Mouse (Mus musculus) heart, embryonic 10.5 days (tissue): Measurements from ENCODE around the gene Cdk14. TPM values are rescaled to one million over a fixed set of nuclear protein-coding genes. Genes with fewer than 3 reads are reported as not detected.

Experiments used
- DNase-seq: peaks from one replicate; pipeline ENCODE4 v3.0.0-alpha.2; 2017; ENCODE audit warnings: low spot score
- H3K27ac ChIP-seq: fragments of 300-500 bp; sonication (generic); 2 replicates; pipeline ENCODE4 v1.5.1; 2016; ENCODE audit warnings: mild to moderate bottlenecking
- H3K27me3 ChIP-seq: fragments of 300-500 bp; sonication (generic); 2 replicates; pipeline ENCODE4 v1.6.1; 2016; ENCODE audit warnings: mild to moderate bottlenecking; ENCODE audit not compliant: poor library complexity, insufficient read depth, severe bottlenecking
- H3K36me3 ChIP-seq: fragments of 300-500 bp; sonication (generic); 2 replicates; pipeline ENCODE4 v1.6.1; 2016; ENCODE audit warnings: mild to moderate bottlenecking, moderate library complexity
- H3K4me1 ChIP-seq: fragments of 300-500 bp; sonication (generic); 2 replicates; pipeline ENCODE4 v1.6.1; 2016; ENCODE audit warnings: mild to moderate bottlenecking
- H3K4me3 ChIP-seq: fragments of 300-500 bp; sonication (generic); 2 replicates; pipeline ENCODE4 v1.5.1; 2016; ENCODE audit warnings: mild to moderate bottlenecking, moderate library complexity
- H3K9me3 ChIP-seq: fragments of 300-500 bp; sonication (generic); 2 replicates; pipeline ENCODE4 v1.6.1; 2016; ENCODE audit warnings: mild to moderate bottlenecking, moderate library complexity
- WGBS: fragments of 180-500 bp; shearing (Covaris S2); methylation state at CpG from one replicate; pipeline ENCODE4 v1.1.7; 2016; 5-methylcytosine and 5-hydroxymethylcytosine counted together
- microRNA-seq: library from miRNA; unstranded; fragments of <30 nt; microRNA quantifications from one replicate; pipeline ENCODE4, GENCODE M21; 2017
- polyA plus RNA-seq: library from polyadenylated mRNA; unstranded; fragments of >200 nt; fragmentation: Nextera tagmentation; extraction: Ambion mirVana; gene quantifications from 2 replicates; pipeline ENCODE4 v1.2.1, GENCODE M21; 2016

The Cdk14 gene
- polyA plus RNA-seq, 1 experiment from 2014 or later, result 17.7 TPM

- no peak for DNase-seq
- Histone ChIP-seq H3K4me3 (peak overlapping the region; percentile 78), H3K27me3 (no peaks in the 10 kb centered on the region; the same call in 1 of the 2 replicates), H3K4me1 (peaks cover 33% of the 10 kb centered on the region), H3K36me3 (peaks cover 2% of the 10 kb centered on the region; the same call in 1 of the 2 replicates), H3K9me3 (no peaks in the 10 kb centered on the region), H3K27ac (peak overlapping the region; percentile 97)
- 2% methylated on average over 23 of the region's 23 CpGs for WGBS
Measured at GRCm38 (mm10) chr5:4758331-4759080, 661.6 kb downstream of the Cdk14 start.

- peaks cover 33% of the 10 kb centered on the region for H3K4me1 ChIP-seq
- DNase-seq, result peak; percentile 97
- peaks cover 2% of the 10 kb centered on the region; the same call in 1 of the 2 replicates for H3K36me3 ChIP-seq
- WGBS, result under 1% methylated on average over 33 of the region's 33 CpGs
- H3K4me3 ChIP-seq, result peak within 1 kb of the TSS; percentile 78
- H3K27ac ChIP-seq, result peak within 1 kb of the TSS; percentile 97
- H3K27me3 ChIP-seq, result no peaks in the 10 kb centered on the region; the same call in 1 of the 2 replicates
- H3K9me3 ChIP-seq, result no peaks in the 10 kb centered on the region
Measured at GRCm38 (mm10) chr5:4757902-4758301, 662.2 kb downstream of the Cdk14 start, which contains the start of gene Fzd1. TSS of gene Fzd1 (minus strand) at chr5:4758035.

GRCm38 (mm10) chr5:4756871-4757711 is 663.0 kb downstream of the Cdk14 start:
- H3K27ac ChIP-seq, result peak overlapping the region; percentile 97
- DNase-seq, result peak; percentile 78
- H3K4me3 ChIP-seq, result peak overlapping the region; percentile 78
- under 1% methylated on average over 80 of the region's 80 CpGs for WGBS
- peaks cover 2% of the 10 kb centered on the region; the same call in 1 of the 2 replicates for H3K36me3 ChIP-seq
- no peaks in the 10 kb centered on the region for H3K9me3 ChIP-seq
- H3K27me3 ChIP-seq, result no peaks in the 10 kb centered on the region; the same call in 1 of the 2 replicates
- H3K4me1 ChIP-seq, result peaks cover 33% of the 10 kb centered on the region

- H3K27me3 ChIP-seq, result no peaks in the 10 kb centered on the region; the same call in 1 of the 2 replicates
- peaks cover 33% of the 10 kb centered on the region for H3K4me1 ChIP-seq
- peak overlapping the region; percentile 97 for H3K27ac ChIP-seq
- H3K4me3 ChIP-seq, result peak overlapping the region; percentile 78
- DNase-seq, result peak; percentile 76
- no peaks in the 10 kb centered on the region for H3K9me3 ChIP-seq
- peaks cover 2% of the 10 kb centered on the region; the same call in 1 of the 2 replicates for H3K36me3 ChIP-seq
- WGBS, result 3% methylated on average over 43 of the region's 43 CpGs
Measured at GRCm38 (mm10) chr5:4756001-4756681, 664.0 kb downstream of the Cdk14 start.

GRCm38 (mm10) chr5:4755326-4755725 is 664.8 kb downstream of the Cdk14 start:
- no peaks in the 10 kb centered on the region for H3K9me3 ChIP-seq
- no peak for DNase-seq
- peaks cover 2% of the 10 kb centered on the region; the same call in 1 of the 2 replicates for H3K36me3 ChIP-seq
- no peaks in the 10 kb centered on the region; the same call in 1 of the 2 replicates for H3K27me3 ChIP-seq
- WGBS, result 36% methylated on average over 11 of the region's 11 CpGs
- peak overlapping the region; percentile 78 for H3K4me3 ChIP-seq
- H3K4me1 ChIP-seq, result peaks cover 33% of the 10 kb centered on the region
- peak overlapping the region; percentile 97; the same call in 1 of the 2 replicates for H3K27ac ChIP-seq

GRCm38 (mm10) chr5:4754701-4755281 is 665.3 kb downstream of the Cdk14 start:
- 27% methylated on average over 9 of the region's 9 CpGs for whole genome bisulfite sequencing
- Histone ChIP-seq H3K36me3 (peaks cover 2% of the 10 kb centered on the region; the same call in 1 of the 2 replicates), H3K4me1 (peaks cover 33% of the 10 kb centered on the region), H3K4me3 (peak overlapping the region; percentile 78), H3K9me3 (no peaks in the 10 kb centered on the region), H3K27ac (peak overlapping the region; percentile 47; the same call in 1 of the 2 replicates), H3K27me3 (no peaks in the 10 kb centered on the region; the same call in 1 of the 2 replicates)
- DNase-seq, result no peak

Small RNAs within 50 kb of the gene (microRNA-seq; reads per million reads assigned to microRNA genes)
- gene Gm25037, result not detected
- gene Gm44483, result not detected

Other genes starting within 250 kb of the Cdk14 start
- gene 1700015F17Rik, start 58.8 kb upstream of the Cdk14 start, polyA plus RNA-seq, result not detected in 2 replicates
- gene Cldn12, start 94.6 kb upstream of the Cdk14 start, polyA plus RNA-seq, result 21.5 and 27.4 TPM in 2 replicates
- 22.9 and 27.1 TPM in 2 replicates for gene Gtpbp10, start 139.2 kb upstream of the Cdk14 start, polyA plus RNA-seq
- 0.92 TPM in 2 replicates for gene Gm8773, start 153.5 kb upstream of the Cdk14 start, polyA plus RNA-seq
- gene Cfap69, start 243.9 kb upstream of the Cdk14 start, polyA plus RNA-seq, result 0.67 and 2.6 TPM in 2 replicates